Mouse (Mus musculus) layer of hippocampus, adult 18-20 months (tissue): ENCODE measurements around the gene Ccdc61. TPM values are rescaled to one million over a fixed set of nuclear protein-coding genes. Genes with fewer than 3 reads are reported as not detected.

Experiments used
- DNase-seq, 2 experiments: peaks; one replicate each; pipeline ENCODE4 v3.0.0; 2022; ENCODE audit warnings: low spot score in 2 of 2
- long read RNA-seq: library from polyadenylated mRNA; stranded (forward); transcript quantifications from one replicate; pipeline ENCODE4 v2.0.0, GENCODE M21; 2021
- total RNA-seq, 2 experiments: library from RNA; stranded (reverse); gene quantifications; 2 replicates each; pipeline ENCODE4 v1.2.3; 2021

The Ccdc61 gene
- 10 to 100 TPM; 10.4 to 10.9 TPM for total RNA-seq
- long read RNA-seq, transcript Ccdc61-201 (14 exons, 2,022 nt) = major isoform, 5 of 15 reads
- long read RNA-seq, partial matches to known transcripts = 3 of 15 reads
- long read RNA-seq, other reads (novel, unspliced or antisense) = 7 of 15 reads

DNA sequence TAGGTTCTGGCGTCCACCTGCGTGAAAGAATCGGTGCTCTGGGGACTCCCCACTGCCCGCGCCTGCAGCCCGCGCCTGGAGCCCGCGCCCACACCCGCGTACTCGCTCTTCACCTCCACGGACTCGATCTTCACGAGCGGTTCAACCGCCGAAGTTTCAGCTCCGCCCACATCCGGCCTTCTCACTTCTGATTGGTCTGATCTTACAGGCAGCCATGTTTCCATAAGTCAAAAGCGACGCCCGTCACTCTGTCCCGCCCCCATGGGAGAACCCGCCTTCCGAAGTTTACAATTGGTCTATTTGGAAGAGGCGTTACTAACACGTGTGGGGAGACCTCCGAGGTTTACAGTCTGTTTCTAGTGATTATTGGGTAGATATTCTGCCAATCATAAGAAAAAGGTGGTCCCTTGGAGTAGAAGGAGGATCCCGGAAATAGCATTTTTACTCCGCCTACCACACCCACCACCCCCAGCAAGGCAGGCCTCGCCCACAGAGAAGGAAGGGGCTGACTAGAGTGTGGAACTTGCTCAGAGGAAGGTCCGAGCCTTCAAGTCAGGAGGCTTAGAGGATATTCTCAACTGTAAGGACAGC is at the start of gene Ccdc61:
Gene Ccdc61 (minus strand): TSS at position 175 of the 591 bp plus-strand sequence.
- peak; percentile 98 to 99 for DNase-seq

DNA sequence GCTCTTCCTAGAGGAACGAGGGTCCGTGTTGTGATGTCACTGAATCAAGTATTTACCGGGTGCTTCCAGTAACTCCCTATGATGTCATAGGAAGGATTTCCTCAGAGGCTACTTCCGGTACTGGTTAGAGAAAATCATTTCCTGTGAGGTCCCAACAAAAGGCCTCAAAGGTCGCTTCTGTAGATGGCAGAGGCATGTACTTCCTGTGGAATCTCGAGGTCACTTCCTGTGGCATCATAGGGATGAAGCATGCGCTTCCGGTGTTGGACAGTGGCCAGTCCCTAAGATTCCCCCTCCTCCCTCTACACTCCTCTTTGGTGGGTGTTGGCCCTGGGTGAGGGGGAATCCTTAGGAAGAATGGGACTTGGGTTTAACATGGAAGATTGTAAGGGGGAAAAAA is 49.2 kb upstream of the Ccdc61 start:
- DNase-seq = no peak

DNA sequence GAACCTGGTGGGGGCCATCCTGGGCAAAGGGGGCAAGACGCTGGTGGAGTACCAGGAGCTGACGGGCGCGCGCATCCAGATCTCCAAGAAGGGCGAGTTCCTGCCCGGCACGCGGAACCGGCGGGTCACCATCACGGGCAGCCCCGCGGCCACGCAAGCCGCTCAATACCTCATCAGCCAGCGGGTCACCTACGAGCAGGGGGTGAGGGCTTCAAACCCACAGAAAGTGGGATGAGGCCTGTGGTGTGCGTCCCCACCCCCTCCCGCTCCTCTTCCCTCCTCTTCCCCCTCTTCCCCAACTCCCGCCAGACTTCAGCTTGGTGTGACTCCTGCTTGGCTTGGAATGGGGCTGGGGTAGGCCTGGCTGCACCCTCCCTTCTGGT is 48.2 kb upstream of the Ccdc61 start:
- DNase-seq = no peak

DNA sequence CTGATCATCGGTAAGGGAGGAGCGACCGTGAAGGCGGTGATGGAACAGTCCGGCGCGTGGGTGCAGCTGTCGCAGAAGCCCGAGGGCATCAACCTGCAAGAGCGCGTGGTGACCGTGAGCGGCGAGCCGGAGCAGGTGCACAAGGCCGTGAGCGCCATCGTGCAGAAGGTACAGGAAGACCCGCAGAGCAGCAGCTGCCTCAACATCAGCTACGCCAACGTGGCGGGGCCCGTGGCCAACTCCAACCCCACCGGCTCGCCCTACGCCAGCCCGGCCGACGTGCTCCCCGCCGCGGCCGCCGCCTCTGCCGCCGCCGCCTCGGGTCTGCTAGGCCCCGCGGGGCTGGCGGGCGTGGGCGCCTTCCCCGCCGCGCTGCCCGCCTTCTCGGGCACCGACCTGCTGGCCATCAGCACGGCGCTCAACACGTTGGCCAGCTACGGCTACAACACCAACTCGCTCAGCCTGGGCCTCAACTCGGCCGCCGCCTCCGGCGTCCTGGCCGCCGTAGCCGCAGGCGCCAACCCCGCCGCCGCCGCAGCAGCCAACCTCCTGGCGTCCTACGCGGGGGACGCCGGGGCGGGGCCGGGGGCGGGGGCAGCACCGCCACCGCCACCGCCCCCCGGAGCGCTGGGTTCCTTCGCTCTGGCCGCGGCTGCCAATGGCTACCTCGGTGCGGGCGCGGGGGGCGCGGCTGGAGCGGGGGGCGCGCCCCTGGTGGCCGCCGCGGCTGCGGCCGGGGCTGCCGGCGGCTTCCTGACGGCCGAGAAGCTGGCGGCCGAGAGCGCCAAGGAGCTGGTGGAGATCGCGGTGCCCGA is 47.6 kb upstream of the Ccdc61 start:
- peak in 1 of 2 experiments; percentile 54 for DNase-seq

DNA sequence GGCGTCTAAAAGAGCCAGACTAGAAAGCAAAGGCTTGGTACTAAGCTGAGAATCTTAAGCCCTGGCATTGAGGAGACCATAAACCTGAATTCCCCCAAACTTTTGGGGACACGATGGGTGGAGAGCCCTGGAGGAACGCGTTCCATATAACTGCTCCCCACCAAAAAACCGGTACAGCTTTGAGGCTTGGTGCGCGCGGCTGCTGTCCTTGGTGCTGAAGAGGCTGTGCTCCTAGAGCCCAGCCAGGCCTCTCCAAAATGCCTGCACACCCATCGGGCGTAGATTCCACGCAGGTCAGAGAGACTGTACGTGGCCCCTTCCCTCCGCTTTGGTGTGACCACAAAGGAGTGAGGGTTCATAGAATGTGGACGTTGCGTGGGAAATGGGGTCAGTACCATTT is 41.2 kb upstream of the Ccdc61 start:
- DNase-seq = no peak

DNA sequence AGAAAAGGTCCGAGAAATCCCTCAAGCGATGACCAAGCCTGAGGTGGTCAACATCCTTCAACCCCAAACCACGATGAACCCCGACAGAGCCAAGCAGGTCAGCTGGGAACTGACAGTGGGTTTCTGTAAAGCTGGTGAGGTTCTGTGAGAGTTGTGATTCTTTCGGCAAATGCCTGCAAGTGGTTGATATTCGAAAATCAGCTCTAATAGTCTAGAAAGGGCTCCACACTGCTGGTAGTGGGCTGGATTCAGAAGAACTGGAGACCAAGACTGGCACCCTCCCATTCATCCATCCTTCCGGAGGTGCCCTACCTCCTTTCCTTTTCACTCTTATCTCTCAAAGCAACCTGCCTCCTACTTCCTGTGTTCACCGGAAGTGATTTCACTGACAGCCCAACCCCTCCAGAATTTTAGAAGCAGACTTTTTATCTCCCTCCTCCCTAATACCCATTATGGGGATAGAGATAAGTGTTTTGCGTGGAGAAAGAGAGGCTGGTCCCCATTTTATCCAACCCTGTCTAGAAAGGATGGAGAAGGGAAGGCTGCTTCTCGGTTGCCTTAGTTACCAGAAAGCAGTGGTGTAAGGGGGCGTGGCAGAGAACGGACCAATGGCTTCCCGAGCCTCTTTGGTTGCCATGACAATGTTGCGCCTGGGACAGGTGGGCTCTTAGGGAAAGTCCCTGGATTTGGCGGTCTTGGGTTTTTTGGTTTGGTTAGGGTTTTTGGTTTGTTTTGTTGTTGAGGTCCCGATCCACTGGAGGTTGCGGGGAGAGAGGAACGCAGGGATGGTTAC is 40.5 kb upstream of the Ccdc61 start:
- no peak for DNase-seq

DNA sequence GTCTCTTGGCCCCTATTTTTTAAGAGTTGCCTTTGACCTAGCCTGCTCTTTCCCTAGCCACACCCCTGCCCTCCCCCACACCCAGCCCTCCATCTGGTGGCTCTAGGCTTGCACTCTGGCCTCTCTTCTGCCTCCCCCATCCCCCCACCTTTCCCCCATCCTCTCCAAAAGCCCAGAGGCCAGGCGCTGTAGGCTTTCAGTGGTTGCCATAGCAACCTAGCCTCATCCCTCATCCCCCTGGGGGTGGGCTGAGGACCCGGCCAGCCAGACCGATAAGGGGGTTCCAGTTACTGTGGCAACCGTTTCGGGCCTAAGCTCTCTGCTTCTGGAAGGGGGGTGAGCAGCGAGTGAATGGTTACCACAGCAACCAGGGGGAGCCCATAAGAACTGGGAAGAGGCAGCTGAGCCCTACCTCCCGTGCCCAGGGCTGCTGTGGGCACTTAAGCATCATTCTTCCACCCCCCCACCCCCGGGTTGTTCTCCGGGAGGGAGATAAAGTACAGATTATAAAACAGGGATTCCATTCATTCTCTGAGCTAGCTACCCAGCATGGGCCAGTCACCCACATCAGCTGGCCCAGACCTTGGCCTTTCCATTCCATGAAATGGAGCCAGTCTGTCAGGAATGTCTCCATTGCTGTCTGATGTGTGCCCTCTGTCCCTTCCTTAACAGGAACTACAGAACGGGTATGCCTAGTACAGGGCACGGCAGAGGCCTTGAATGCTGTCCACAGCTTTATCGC is 39.7 kb upstream of the Ccdc61 start:
- DNase-seq = no peak

DNA sequence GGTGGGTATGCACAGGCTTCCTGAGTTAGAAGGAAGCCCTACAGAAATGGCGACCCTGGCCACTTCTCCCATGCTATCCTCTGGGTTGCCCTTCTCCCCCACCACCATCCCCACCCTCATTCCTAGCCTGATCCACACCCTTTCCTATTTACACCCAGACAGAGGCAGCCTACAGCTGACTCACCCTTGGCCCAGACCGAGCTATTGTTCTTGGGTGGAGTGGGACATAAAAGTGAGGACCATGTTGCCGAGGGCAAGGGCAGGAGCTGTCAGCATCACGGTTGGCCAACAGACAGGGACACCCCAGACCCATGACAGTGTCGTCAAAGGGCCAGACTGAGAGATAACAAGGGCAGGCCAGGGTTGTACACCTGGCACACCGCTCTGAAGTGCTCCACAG is 37.9 kb upstream of the Ccdc61 start:
- DNase-seq = no peak

DNA sequence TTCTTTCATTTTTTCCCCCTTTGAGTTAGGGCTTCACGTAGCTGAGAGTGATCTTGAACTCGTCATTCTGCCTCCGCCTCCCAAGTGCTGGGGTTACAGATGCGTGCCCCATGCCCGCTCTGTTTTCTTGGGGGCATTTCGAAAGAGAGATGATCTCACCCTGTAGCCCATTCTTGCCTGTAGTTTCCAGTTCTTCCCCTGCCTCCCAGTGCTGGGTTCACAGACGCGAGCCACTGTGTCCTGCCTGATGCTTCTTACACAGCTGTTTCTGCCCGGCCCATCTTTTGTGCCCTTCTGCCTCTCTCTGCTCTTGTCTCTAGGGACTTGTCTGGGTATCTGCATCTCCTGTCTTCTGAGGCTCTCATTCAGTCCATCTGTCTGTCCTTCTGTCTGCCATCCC is 32.6 kb upstream of the Ccdc61 start:
- DNase-seq = no peak

DNA sequence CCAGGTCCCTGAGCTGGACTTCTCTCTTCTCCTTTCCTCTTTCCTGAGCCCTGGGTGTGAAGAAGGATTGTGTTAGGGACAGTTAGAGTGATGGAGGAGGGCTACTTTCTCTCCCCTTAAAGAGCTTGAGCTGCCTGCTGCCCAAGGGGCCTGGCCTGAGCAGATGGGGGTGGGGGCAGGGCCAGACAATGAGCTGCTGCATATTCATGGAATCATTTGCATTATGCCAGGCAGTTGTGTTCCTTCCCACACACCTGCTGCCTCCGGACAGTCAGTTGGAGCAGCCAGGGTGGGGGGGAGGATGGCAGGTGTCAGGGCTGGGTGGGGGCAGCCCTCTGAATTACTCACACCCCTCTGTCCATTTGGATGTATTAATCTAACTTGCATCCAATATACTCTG is 32.2 kb upstream of the Ccdc61 start:
- no peak for DNase-seq

DNA sequence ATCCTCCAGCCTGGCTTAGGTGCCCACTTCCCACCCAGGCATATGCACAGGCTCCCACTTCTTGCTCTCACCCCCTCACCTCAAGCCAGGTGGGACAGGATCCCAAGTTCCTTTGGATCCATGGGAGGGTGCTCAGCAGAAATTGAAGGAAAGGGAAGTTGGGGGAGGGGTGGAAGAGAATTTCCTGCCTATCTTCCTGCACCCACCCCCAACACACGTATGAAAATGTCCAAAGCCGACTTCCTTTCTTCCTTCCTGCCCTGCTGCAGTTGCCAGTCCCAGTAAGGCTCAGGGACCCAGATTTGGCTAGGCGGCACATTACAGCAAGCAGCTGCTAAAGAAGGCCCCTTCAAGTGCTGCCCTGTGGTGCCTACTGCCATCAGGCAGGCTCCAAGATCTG is 17.5 kb upstream of the Ccdc61 start:
- no peak for DNase-seq

DNA sequence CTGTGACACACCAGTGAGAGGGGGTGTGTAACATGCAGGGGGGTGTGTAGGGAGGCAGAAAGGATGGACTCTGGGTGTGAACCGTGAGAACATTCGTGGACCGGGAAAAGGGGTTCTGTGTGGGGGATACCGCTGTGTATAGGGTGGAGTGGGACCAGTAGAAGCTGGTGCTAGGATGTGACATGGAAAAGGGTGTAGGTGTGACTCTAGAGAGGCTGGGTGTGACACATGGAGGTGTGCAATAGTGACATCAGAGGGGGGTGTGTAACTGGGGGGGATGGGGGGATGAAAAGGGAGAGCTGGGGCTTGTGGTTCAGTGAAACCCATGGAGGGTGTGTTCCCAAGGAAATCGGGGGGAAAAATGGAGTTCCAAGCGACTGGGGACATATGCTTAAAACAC is 16.7 kb upstream of the Ccdc61 start:
- no peak for DNase-seq

DNA sequence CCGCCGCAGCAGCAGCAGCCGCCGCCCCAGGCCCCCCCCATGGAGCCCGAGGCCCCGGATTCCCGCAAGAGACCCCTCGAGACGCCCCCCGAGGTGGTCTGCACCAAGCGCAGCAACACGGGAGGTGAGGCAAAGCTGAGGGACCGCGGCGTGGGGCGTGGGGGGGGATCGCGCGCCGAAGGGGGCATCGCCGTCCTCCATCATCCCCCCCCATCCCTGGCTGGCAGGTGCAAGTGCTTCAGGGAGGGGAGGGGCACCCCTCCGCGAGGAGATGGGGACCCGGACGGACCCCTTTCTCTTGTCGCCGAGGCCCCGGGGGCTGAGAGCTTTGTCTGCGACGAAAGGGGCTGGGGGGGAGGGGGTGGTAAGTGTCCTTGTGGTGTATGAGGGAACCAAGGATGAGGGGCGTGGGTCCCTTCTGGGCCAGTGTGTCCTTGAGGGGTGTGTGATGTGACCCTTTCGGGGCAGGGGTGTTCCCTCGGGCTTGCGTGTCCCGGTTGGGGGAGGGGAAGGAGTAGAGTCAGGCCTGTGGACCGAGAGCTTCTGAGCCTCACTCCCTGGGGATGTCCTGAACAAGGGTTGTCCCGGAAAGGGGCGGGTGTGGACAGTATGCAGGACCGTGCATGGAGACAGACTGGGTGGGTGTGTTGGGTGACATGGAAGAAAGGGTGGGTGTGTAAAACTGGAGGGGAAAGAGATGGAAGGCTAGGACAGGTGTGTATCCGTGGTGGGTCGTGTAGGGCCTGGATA is 16.0 kb upstream of the Ccdc61 start:
- no peak for DNase-seq

DNA sequence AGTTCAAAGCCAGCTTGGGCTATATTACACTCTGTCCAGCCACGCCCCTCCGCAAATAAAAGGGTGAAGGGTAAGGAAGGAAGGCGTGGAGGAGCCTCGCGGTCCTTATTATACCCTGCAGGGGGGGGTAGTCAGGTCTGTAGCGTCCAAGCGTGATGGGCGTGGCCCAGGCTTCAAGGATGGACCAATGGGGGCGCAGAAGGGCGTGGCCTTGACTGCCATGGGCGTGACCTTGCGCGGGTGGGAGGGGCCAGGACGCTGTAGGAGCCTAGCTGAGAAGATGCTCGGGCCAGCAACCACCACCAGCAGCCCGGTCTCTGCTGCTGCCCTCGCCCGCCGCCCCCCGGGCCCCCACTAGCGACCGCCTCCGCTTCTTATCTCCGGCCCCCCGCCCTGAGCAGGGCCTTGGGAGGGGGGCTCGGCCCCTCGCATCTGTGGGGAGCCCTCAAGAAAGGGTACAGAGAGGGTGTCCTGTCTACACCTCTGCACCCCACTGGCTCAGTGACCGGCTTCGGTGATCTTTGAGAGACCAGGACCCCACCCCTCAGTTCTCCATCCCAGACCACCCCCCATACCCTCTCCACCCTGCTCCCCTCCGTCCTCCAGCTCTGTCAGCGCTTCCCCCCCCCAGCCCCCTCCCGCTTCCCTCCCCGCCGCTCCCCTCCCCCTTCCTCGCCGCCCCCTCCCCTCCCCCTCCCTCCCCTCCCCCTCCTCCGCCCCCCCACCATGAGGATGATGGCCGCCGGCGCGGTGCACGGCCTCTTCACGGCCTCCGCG is 15.1 kb upstream of the Ccdc61 start, which contains the start of gene Nova2:
Gene Nova2 (plus strand): TSS at position 727 of the 777 bp plus-strand sequence.
- peak; percentile 95 to 99 for DNase-seq

DNA sequence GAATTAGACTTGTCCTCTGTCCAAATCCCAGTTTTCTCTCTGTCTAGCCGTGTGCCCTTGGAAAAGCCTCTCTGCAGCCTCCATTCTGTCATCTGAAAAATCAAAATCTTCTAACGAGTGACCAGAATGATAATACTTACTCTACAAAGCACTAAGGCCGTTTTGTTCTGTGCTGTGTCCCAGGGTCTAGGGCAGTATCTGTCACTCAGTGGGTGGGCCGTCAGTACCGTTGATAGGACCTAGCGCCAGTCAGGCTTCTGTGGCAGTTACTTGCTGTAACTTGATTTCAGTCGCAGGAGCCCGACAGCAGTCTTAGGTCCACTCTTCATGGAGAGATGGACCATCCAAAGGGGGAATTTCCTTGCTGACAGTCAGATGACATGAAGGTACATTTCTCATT is 14.1 kb upstream of the Ccdc61 start:
- DNase-seq = no peak

DNA sequence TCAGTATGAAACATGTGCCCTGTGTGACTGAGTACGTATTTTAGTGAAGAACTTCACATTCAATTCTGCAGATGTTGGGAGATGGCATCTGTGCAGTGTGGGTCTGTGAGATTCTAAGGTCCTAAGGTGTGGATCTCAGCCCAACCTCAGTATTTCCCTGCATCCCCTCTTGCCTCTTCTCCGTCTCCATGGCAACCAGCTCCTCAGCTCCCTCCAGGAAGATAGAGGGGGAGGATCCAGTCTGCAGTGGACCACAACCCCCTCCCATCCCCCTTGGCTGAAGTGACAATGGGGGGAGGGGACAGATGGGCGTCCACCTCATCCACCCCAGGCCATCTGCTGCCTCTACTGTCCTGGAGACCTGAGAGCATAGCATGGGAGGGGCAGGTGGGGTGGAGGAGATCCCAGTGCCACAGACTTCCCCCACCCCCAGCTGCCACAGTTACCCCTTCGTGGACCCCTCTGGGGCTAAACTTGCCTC is 13.5 kb upstream of the Ccdc61 start:
- DNase-seq = no peak

DNA sequence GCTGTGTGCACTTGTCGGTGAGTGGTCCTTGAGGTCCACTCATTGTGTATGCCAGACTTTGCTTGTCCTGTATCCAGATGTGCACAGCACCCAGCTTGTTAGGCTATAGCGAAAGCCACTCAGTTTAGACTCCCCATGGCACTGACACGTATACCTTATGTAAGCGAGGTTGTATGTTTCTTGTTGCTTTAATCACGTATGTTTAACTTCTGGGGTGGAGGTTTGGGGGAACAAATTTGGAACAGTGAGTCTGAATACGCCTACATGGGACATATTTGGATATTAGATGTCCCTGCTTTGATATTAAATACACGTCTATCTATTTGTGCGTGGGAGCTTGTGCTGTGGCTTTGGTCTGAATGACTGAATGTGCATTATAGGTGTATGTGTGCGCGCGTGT is 13.1 kb upstream of the Ccdc61 start:
- peak; percentile 27 to 67 for DNase-seq

DNA sequence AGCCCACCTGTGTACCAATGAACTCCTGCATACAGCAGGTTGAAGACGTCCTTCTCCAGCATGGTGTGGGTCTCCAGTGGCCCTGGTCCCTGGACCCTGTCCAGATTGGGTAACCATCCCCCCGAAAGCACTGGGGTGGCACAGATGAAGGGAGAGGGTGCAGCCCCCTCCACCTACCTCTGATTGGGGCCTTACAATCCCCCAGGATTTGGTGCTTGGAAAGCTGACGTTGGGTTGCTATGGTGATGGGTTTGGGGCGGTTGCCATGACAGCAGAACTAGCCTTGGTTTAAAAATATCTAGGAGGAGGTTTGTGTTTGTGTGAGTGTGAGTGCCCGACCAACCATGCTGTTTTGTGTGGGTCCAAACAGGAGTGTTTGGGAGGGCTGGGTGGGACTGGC is 12.6 kb upstream of the Ccdc61 start:
- peak; percentile 87 to 94 for DNase-seq

DNA sequence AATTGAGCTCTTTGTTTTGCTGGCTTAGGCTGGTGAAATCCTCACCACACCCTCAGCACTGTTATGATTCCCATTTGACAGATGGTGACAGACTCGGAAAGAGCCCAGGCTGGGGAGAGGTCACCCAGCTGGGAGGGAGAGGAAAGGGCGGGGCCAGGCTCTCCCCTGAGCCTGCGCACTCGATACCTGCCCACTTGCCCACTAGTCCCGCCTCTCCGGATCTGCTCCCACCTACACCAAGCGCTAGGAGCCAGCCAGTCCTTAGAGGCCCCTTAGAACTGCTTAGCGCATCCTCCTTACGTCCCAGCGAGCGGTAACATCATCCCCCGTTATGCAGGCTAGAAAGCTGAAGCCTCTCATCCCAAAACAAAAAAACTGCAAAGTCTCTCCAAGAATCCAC is 10.9 kb upstream of the Ccdc61 start:
- DNase-seq = peak; percentile 83 to 84
